Mouse (Mus musculus): ENCODE results near the gene Ak7.

The Ak7 gene

DNA sequence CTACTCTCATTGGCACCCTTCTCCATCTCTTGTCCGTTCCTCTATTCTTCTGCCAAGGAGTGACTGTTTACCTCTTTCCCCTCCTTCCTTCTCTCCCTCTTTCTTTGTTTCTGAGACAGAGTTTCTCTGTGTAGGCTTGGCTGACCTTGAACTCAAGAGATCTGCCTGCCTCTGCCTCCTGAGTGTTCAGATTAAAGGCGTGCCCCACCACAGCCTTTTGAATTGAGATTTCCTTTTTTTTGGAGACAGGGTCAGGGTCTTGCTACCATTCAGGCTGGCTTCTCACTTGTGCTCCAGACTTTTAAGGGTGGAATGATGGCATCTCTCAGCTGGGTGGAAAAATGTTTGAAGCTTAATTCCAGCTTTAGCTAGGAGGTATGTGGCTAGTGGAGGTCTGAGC, 81.8 kb downstream of the Ak7 start:
- no peak for DNase-seq (ENCODE audit: low spot score)

DNA sequence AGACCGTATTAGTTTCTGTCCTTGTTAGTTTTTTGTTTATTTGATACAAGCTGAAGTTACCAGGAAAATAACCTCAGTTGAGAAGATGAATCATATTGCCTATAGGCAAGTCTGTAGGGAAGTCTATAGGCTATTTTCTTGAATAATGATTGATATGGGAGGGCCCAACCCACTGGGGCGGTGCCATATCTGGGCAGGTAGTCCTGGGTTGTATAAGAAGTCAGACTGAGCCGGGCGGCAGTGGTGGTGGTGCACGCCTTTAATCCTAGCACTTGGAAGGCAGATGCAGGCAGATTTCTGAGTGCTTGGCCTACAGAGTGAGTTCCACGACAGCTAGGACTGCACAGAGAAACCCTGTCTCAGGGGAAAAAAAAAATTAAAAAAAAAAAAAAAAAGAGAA, 84.1 kb downstream of the Ak7 start:
- no peak for DNase-seq (ENCODE audit: low spot score)

DNA sequence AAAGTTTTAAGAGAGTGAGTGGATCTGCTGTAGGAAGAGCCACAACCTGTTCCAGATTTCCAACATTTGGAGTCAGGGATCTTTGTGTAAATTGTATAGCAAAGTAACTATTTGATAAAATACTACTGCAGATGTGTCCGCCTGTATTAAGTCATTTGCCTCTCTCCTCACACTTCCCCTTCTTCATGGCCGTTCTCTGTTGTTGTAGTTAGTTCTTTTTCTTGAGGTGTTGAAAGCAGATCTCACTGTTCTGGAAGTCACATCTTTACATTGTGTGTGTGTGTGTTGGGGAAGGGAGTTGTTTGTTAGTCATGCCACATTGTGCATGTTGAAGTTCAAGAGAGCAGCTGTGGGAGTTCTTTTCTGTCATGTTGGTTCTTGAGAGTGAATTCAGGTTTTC, 89.1 kb downstream of the Ak7 start:
- no peak for DNase-seq (ENCODE audit: low spot score)

DNA sequence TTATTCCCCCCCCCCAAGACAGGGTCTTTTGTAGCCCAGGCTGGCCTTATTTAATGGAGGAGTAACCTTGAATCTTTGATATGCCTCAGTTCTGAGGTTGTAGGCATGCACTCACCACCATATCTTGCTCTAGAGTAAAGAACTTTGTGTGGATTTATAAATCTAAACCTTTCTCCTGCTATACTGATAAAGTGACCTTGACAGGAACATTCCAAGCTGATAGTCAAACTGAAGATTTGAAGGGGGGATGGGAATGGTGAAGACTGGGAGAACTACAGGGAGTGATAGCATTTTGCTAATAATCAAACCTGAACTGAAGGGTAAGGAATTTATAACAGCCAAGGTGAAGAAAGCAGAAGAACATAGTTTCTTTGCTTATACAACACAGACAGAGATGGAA, 92.2 kb downstream of the Ak7 start:
- no peak for DNase-seq (ENCODE audit: low spot score)

DNA sequence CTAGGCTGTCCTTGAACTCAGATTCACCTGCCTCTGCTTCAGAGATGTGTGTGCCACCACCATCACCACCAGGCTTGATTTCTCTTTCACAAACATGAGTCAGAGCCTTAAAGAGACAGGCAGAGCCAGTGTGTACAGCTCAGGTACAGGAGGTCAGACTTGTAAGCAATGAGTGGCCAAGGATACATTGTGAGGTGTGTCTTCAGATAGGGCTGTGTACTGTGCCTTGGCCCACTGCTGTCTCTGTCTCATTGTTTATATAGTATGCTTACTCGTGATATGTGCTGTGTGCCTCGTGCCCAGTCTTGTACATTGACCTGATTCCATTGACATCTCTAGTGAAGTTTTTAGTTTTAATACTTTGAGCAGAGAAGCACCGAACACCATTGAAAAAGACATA, 100.0 kb downstream of the Ak7 start:
- no peak for DNase-seq (ENCODE audit: low spot score)

DNA sequence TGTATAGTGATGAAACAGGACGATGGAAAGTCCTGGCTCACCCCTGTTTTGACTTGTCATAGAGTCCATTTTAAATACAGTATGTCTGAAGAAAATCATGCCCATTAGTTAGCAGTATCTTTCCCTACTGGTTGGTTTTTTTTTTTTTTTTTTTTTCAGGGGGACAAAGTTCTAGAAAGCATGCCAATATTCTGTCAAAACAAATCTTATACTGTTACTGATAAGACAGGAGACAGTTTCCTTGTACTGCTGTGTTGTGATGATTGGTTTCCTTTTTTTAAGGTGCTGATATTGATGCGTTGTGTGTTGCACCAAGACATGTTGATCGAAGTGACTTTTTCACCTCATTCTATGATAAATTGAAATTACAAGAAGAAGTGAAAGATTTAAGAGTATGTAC, 100.4 kb downstream of the Ak7 start:
- no peak for DNase-seq (ENCODE audit: low spot score)

DNA sequence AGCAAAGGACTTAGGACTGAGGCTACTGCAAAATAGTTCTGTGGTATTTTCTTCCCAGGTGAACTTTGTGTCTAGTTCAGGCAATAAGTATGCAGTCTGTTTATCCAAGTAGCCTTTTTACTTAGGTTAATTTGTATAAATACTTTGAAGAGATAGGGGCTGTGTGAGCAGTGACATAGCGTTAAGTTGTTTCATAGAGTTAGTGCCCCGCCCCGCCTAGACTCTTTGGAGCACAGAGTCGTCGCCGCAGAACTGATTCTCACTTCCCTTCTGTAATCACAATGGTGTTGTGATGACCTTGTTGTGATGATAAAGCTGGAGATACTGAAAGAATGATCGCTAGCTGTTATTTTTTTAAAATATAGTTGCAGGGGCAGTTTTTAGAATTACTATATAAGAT, 101.6 kb downstream of the Ak7 start:
- no peak for DNase-seq (ENCODE audit: low spot score)

DNA sequence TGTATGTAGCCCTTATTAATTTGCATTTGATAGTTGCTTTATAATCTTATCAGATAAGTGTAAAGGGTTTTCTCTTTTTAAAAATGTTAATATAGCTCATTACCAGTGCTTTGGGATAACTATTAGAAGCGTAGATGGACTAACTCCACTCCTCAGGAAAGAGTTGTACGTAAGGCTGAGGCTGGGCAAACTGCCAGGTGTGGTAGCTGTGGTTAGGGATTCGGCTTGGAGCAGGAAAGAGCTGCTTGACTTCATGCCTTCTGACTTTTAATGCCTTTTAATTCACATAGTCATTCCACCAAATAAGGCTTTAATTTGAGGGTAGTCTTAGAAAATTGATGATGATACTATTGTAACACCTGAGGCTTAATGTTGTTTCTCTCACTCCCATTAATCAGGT, 103.2 kb downstream of the Ak7 start:
- no peak for DNase-seq (ENCODE audit: low spot score)

DNA sequence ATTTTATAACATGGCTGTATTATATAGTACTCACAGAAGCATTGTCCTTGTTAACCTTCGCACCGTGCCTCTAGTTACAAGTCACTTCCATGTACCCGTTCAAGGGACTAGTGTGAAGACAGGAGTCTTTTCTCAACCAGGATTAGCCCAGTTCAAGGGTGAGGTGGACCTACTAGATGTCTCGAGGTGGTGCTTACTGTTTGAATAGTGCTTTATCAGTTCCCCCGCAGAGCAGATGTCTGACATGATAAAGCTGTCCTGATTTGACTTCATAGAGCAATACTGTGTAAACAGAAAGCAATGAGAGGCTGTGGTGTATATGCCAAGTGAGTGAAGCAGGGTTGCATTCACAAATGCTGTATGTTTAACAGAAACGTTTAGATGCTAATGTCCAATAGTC, 104.8 kb downstream of the Ak7 start:
- DNase-seq (ENCODE audit: low spot score): no peak

DNA sequence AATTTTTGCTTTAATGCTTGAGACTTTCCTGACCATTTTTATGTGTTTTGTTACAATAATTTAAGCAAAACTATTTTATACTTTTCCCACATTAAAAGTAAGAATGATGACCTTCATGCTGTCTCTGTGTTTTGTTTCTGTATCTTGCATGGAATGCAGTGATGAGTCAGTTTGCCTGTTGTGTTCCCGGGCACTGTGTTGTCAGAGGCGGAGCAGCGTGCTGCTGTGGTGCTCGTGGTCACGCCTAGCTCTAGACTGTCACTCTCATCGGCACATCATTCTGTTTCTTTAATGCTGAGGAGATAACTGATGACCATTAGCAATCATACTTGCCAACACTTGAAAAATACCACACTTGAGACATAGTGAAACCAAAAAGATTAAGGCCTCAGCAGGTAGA, 108.2 kb downstream of the Ak7 start:
- DNase-seq (ENCODE audit: low spot score): no peak

DNA sequence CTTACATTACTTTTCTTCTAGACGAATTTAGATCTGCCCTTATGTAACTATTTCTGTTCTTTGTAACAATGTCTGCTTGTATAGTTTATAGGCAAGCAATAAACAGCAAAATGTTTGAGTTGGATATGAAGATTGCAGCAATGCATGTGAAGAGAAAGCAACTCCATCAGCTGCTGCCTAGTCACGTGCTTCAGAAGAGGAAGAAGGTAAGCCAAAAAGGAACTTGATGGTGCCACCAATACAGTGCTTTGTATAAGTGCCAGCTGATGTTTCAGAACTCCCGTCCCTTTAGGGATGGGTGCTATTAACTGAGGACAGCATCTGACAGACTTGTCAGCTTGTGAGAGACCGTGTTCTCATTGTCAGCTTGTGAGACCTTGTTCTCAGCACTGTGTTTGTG, 117.7 kb downstream of the Ak7 start:
- no peak for DNase-seq (ENCODE audit: low spot score)

DNA sequence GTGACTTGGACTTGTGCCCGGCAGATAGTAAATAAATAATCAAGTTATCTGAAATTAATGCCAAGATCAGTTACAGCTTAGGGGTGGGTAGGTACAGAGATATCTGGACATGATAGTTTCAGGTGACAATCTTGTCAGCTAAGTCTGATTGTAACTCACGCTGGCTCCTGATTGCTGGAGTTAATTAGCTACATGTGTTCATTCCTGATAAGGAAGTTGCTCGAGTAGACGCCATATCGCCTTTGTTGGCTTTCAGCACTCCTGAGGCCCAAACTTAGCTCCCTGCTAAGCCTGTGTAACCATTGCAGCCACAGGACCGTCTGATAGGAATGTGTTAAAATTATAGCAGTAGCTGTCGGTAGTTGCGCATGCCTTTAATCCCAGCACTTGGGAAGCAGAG, 119.0 kb downstream of the Ak7 start:
- DNase-seq (ENCODE audit: low spot score): no peak

DNA sequence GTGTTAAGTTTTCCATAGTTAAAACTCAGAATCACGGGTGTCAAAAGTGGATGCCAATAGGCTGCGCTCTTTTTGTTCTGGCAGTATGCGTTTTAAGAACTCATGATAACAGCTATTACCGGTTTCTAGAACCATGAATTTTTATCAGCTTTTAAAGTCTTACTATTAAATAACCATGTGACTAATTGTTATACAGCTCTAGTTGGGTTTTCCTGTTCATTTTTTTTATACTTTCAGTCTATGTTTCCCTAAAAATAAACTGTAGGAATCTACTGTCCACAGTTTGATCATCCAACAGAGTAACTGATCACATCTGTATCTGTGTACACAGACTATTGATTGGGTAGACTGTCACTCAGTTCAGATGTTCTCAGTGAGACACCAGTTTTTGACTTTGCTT, 119.5 kb downstream of the Ak7 start:
- no peak for DNase-seq (ENCODE audit: low spot score)
